ENCODE assay signal across 1 mouse cellular context in the genomic region with DNA sequence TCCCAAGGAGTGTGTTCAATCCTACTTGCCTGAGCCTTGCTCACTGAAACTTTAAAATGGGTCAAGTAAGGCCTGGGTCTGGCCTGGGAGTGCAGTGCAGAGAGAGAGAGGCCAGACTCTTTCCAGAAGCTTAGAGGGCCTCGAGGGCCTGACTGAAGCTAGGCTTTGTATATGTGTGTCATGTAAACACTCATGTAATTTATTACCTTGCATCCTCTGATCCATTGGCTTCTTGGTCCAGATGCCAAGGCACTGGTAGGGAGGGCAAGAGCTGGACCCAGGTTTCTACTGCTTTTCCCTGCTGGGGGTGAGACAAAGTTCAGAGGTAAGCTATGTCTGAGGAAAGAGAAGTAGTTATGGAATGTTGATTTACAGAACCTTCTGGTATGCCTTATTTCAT.
TF ChIP-seq lines count a peak whose summit lies in the region.

No protein-coding gene starts in this region.

TF ChIP-seq in MEL, 35 proteins besides CTCF, POLR2A, EP300 and RAD21 (continued from another document):
- no peak for TF ChIP-seq NRF1 (IDR thresholded peaks at IDR 0.05; ENCODE audit: insufficient read depth, low read depth, low read length, poor library complexity, severe bottlenecking)
- TF ChIP-seq MXI1 (IDR thresholded peaks at IDR 0.05; ENCODE audit: low read depth, low read length) = no peak
- TF ChIP-seq USF2 (IDR thresholded peaks at IDR 0.05; ENCODE audit: borderline replicate concordance in 1 of 2, insufficient read depth in 1 of 2, low read depth in 1 of 2, low read length in 2 of 2) = no peak
- TF ChIP-seq TCF12 (IDR thresholded peaks at IDR 0.05; ENCODE audit: low read depth, low read length) = no peak
- TF ChIP-seq TAL1 (IDR thresholded peaks at IDR 0.05; ENCODE audit: low read length) = no peak
- no peak for TF ChIP-seq ZMIZ1 (IDR thresholded peaks at IDR 0.05; ENCODE audit: low read depth, low read length)
- TF ChIP-seq POLR2AphosphoS5 (IDR thresholded peaks at IDR 0.05; ENCODE audit: borderline replicate concordance, low read depth, low read length) = no peak
- TF ChIP-seq MAX (IDR thresholded peaks at IDR 0.05; ENCODE audit: low read length) = no peak
- no peak for TF ChIP-seq GABPA (IDR thresholded peaks at IDR 0.05; ENCODE audit: low read depth, low read length)
